Mouse (Mus musculus) kidney, embryonic 15.5 days (tissue): Measurements from ENCODE around the gene Klrg1. TPM values are rescaled to one million over a fixed set of nuclear protein-coding genes. Genes with fewer than 3 reads are reported as not detected.

Experiments
- ATAC-seq: fragments of 200-750 bp; cut with Nextera tagmentation; replicated peaks from 2 replicates; pipeline ENCODE4 v1.8.0; 2017; ENCODE audit warnings: moderate TSS enrichment; ENCODE audit not compliant: low FRiP score
- H3K27ac ChIP-seq: fragments of 300-500 bp; sonication (generic); 2 replicates; pipeline ENCODE4 v1.5.1; 2015; ENCODE audit warnings: mild to moderate bottlenecking, inconsistent platforms
- H3K27me3 ChIP-seq: fragments of 300-500 bp; sonication (generic); 2 replicates; pipeline ENCODE4 v1.6.1; 2015; ENCODE audit warnings: inconsistent platforms
- H3K36me3 ChIP-seq: fragments of 300-500 bp; sonication (generic); 2 replicates; pipeline ENCODE4 v1.6.1; 2015; ENCODE audit warnings: inconsistent platforms
- H3K4me1 ChIP-seq: fragments of 300-500 bp; sonication (generic); 2 replicates; pipeline ENCODE4 v1.6.1; 2015; ENCODE audit warnings: inconsistent platforms
- H3K4me2 ChIP-seq: fragments of 300-500 bp; sonication (generic); 2 replicates; pipeline ENCODE4 v1.6.1; 2015; ENCODE audit warnings: moderate library complexity, mild to moderate bottlenecking, inconsistent platforms
- H3K4me3 ChIP-seq: fragments of 300-500 bp; sonication (generic); replicated peaks from 2 replicates; pipeline ENCODE4 v1.5.1; 2015; ENCODE audit warnings: mild to moderate bottlenecking, inconsistent platforms
- H3K9ac ChIP-seq: fragments of 300-500 bp; sonication (generic); 2 replicates; pipeline ENCODE4 v1.6.1; 2015; ENCODE audit warnings: mild to moderate bottlenecking, inconsistent platforms
- H3K9me3 ChIP-seq: fragments of 300-500 bp; sonication (generic); replicated peaks from 2 replicates; pipeline ENCODE4 v1.6.1; 2016; ENCODE audit warnings: inconsistent platforms
- WGBS: fragments of 180-500 bp; shearing (Covaris S2); methylation state at CpG from one replicate; pipeline ENCODE4 v1.1.7; 2015; ENCODE audit warnings: mixed read lengths; 5-methylcytosine and 5-hydroxymethylcytosine counted together
- polyA plus RNA-seq: library from polyadenylated mRNA; unstranded; fragments of >200 nt; fragmentation: Nextera tagmentation; extraction: Ambion mirVana; gene quantifications from 2 replicates; pipeline ENCODE4 v1.2.1, GENCODE M21; 2015

Gene Klrg1
- polyA plus RNA-seq, 1 experiment from 2014 or later, result not detected

DNA sequence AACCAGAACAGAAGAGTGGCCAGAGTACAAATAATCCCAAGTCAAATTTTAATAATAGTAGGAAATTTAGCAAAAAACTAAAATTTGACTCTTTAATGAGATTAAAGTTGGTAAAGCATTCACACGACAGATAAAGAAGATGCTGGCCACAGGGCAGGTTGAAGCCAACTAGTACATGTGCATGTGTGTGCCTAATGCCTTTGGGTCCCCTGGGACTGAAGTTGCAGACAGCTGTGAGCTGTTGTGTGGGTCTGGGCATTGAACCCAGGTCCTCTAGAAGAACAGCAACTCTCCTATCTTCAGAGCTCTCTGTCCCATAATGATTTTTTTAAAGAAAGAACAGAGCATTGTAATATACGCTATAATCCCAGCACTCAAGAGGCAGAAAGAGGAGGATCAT is 8.6 kb upstream of the Klrg1 start:
- Histone ChIP-seq H3K9ac (no peak overlapping the region), H3K9me3 (no peaks in the 10 kb centered on the region), H3K4me3 (no peak overlapping the region), H3K4me2 (no peak overlapping the region), H3K36me3 (no peaks in the 10 kb centered on the region), H3K27me3 (no peaks in the 10 kb centered on the region), H3K27ac (no peak overlapping the region), H3K4me1 (peaks cover 6% of the 10 kb centered on the region)
- ATAC-seq, result no peak
- WGBS, result 88% methylated on average over 2 of the region's 2 CpGs

DNA sequence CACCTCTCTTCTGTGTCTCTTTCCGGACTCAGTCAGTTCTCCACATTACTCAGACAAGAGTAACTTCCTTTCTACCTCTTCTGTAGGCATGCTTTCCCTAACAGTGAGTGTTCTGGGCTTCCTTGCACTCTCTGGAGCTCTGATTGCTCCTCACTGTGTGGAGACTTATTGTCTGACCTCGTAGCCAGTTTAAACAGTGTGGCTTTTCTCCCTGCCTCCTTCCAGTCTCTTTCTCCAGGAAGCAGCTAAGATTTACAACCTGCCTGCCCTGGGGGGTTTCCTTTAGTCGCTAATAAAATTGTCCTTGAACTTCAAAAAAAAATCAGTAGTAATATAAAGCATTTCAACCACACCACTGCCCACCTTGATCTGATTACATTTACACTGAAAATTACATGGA is 7.6 kb upstream of the Klrg1 start:
- Histone ChIP-seq H3K4me1 (peaks cover 6% of the 10 kb centered on the region), H3K9ac (no peak overlapping the region), H3K36me3 (no peaks in the 10 kb centered on the region), H3K27me3 (no peaks in the 10 kb centered on the region), H3K9me3 (no peaks in the 10 kb centered on the region), H3K4me3 (no peak overlapping the region), H3K27ac (peak overlapping the region; percentile 81), H3K4me2 (no peak overlapping the region)
- 10% methylated on average over 3 of the region's 3 CpGs for WGBS
- peak; percentile 66; the same call in 1 of the 2 replicates for ATAC-seq

DNA sequence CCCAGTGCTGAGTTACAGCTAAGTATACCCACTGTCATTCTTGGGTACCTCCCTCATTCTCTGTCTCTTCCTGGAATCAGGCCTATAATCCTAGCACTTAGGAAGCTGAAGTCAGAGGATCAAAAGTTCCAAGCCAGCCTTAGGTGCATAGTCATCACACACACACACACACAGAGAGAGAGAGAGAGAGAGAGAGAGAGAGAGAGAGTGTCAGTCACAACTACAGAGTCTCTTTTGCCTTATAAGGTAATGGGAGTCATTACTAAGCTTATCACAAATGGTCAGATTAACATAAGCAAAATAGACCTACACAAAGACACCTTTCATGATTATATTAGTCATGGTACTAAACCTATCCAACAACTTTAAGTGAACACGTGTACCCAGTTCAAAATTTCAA is 6.6 kb upstream of the Klrg1 start:
- WGBS, result 78% methylated on average over 1 of the region's 1 CpGs
- Histone ChIP-seq H3K9ac (no peak overlapping the region), H3K36me3 (no peaks in the 10 kb centered on the region), H3K27ac (no peak overlapping the region), H3K9me3 (no peaks in the 10 kb centered on the region), H3K27me3 (no peaks in the 10 kb centered on the region), H3K4me2 (no peak overlapping the region), H3K4me3 (no peak overlapping the region), H3K4me1 (peaks cover 6% of the 10 kb centered on the region)
- ATAC-seq, result no peak

DNA sequence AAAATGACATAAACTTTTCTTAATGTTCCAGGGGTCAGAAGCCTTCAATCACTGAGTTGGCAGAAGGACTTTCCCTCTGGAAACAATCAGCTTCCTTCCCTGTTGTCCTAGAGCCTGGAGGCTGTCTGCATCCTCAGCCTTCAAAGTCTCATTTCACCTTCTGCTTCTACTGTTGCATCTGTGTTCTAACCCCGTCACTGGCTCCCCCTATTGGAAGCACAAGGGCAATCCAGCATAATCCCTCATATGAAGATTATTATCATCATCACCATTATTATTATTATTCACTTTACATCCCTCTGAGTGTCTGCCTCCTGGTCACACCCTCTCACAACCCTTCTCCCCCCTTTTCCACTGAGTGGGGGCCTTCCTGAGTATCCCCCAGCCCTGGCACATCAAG is 5.6 kb upstream of the Klrg1 start:
- no peak overlapping the region for H3K4me3 ChIP-seq
- WGBS, result 62% methylated on average over 1 of the region's 1 CpGs
- H3K9ac ChIP-seq, result no peak overlapping the region
- no peaks in the 10 kb centered on the region for H3K36me3 ChIP-seq
- peaks cover 6% of the 10 kb centered on the region for H3K4me1 ChIP-seq
- ATAC-seq, result no peak
- no peak overlapping the region for H3K27ac ChIP-seq
- no peak overlapping the region for H3K4me2 ChIP-seq
- no peaks in the 10 kb centered on the region for H3K9me3 ChIP-seq
- no peaks in the 10 kb centered on the region for H3K27me3 ChIP-seq

DNA sequence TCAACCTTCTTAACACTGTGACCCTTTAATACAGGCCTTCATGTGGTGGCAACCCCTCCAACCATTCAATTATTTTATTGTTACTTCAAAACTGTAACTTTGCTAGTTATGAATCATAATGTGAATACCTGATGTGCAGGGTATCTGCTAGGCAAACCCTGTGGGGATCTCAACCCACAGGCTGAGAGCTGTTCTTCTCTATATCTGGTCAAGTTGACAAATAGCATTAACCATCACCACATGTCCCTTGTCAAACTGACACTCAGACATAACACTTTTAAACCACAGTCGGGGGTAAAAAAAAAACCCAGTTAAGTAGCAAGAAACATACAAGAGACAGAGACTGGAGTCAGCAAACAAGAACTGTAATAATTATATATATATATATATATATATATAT is 2.1 kb upstream of the Klrg1 start:
- Histone ChIP-seq H3K4me1 (peaks cover 1% of the 10 kb centered on the region), H3K27me3 (no peaks in the 10 kb centered on the region), H3K9me3 (no peaks in the 10 kb centered on the region), H3K4me2 (no peak overlapping the region), H3K27ac (no peak overlapping the region), H3K9ac (no peak overlapping the region), H3K4me3 (no peak overlapping the region), H3K36me3 (no peaks in the 10 kb centered on the region)
- 64% methylated on average over 1 of the region's 1 CpGs for WGBS
- no peak for ATAC-seq

DNA sequence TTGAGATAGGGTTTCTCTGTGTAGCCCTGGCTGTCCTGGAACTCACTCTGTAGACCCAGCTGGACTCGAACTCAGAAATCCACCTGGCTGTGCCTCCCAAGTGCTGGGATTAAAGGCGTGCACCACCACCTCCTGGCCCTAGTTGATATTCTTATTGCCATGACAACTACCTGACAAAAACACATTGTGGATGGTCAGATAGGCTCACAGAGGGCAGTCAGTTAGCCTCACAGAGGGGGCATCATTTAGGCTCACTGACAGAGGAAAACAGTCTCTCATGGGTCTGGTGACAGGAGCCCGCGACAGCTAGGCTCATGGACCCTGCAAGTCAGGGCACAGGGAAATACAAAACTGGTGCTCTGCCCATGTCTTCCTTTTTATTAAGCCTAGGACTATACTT is 1.6 kb upstream of the Klrg1 start:
- H3K36me3 ChIP-seq, result no peaks in the 10 kb centered on the region
- no peak overlapping the region for H3K27ac ChIP-seq
- H3K9ac ChIP-seq, result no peak overlapping the region
- no peaks in the 10 kb centered on the region for H3K27me3 ChIP-seq
- H3K4me2 ChIP-seq, result no peak overlapping the region
- no peak for ATAC-seq
- WGBS, result 91% methylated on average over 4 of the region's 4 CpGs
- H3K9me3 ChIP-seq, result no peaks in the 10 kb centered on the region
- H3K4me3 ChIP-seq, result no peak overlapping the region
- H3K4me1 ChIP-seq, result no peaks in the 10 kb centered on the region

DNA sequence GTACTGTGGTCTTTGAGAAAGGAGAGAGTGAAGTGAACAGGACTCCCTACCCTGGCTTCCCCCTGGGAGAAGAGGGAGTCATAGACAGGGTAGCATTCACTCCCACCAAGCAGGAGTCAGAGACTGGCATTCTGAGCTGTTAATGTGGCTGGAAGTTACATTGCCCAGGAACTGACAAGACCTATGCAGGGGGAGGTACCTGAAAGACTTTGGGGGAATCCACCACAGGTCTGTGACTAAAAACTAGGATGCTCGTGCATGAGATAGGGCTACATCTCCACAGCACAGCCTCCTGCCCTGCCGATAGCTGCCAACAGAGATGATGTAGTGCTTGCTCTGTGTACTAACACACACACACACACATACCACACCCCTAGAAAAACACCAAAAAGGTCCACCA is 747 bp upstream of the Klrg1 start:
- Histone ChIP-seq H3K27ac (no peak overlapping the region), H3K4me3 (no peak overlapping the region), H3K27me3 (no peaks in the 10 kb centered on the region), H3K9me3 (no peaks in the 10 kb centered on the region), H3K4me1 (no peaks in the 10 kb centered on the region), H3K36me3 (no peaks in the 10 kb centered on the region), H3K4me2 (no peak overlapping the region), H3K9ac (no peak overlapping the region)
- 87% methylated on average over 2 of the region's 2 CpGs for WGBS
- no peak for ATAC-seq

DNA sequence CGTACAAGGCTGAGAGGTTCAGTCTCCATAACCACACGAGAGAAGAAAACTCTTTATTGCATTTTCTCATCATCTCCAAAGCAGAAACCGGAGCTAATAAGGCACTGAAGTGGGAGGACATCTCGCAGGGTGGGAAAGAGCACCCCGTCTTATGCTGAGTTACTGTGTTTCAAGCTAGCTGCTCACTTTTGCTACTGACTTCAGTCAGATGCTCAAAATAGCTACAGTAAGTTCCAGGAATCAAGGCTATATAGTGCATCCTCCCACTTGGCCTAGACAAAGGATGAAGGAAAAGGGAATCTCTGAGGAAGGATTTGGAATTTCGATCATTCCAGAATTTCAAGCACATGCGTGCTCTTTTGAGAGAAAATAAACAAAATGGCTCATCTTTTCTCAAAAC is 6.1 kb downstream of the Klrg1 start:
- Histone ChIP-seq H3K36me3 (no peaks in the 10 kb centered on the region), H3K4me1 (no peaks in the 10 kb centered on the region), H3K4me3 (no peak overlapping the region), H3K9ac (no peak overlapping the region), H3K4me2 (no peak overlapping the region), H3K9me3 (no peaks in the 10 kb centered on the region), H3K27me3 (no peaks in the 10 kb centered on the region), H3K27ac (no peak overlapping the region)
- ATAC-seq, result no peak
- 86% methylated on average over 7 of the region's 7 CpGs for WGBS

DNA sequence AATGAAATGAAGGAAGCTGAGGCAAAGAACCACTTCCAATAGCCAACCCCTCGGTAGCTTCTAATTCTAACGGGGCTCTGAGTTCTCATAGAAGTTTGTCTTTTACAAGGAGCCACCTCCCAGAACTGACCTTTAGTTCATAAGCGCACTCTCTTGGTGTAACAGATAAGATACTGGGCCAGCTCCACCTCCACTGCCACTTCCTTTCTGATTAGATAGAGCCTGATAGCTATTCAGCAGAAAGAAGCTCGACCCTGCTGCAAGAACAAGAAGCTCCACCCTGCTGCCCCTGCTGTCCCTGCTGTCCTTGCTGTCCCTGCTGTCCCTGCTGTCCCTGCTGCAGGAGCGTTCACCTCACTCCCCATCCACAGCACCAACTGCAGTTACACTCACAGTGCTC is 8.1 kb downstream of the Klrg1 start:
- H3K9ac ChIP-seq, result no peak overlapping the region
- no peaks in the 10 kb centered on the region for H3K36me3 ChIP-seq
- WGBS, result 62% methylated on average over 5 of the region's 5 CpGs
- H3K27me3 ChIP-seq, result no peaks in the 10 kb centered on the region
- no peaks in the 10 kb centered on the region for H3K4me1 ChIP-seq
- no peak overlapping the region for H3K27ac ChIP-seq
- H3K9me3 ChIP-seq, result no peaks in the 10 kb centered on the region
- no peak for ATAC-seq
- H3K4me2 ChIP-seq, result no peak overlapping the region
- no peak overlapping the region for H3K4me3 ChIP-seq

DNA sequence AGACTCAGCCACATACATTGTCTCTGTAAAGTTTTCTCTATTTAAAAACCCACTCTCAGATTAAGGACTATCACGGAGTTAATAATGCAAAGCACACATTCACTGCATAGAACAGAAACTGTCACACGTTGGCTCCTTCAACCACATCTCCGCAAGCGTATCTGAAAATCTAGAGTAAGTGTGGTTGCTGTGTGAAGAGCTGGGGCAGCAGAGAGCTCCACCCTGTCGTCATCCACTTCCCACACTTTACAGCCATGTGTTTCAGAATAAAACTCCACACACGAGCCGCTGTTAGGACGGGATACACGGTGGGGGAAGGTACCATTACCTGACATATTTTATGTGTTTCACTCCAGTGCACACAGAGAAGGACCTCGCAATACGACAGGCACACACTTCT is 12.5 kb downstream of the Klrg1 start:
- WGBS, result 61% methylated on average over 11 of the region's 11 CpGs
- H3K4me2 ChIP-seq, result no peak overlapping the region
- no peak overlapping the region for H3K9ac ChIP-seq
- H3K27ac ChIP-seq, result no peak overlapping the region
- no peak overlapping the region for H3K4me3 ChIP-seq
- H3K27me3 ChIP-seq, result no peaks in the 10 kb centered on the region
- no peaks in the 10 kb centered on the region for H3K4me1 ChIP-seq
- no peaks in the 10 kb centered on the region for H3K36me3 ChIP-seq
- no peak for ATAC-seq
- no peaks in the 10 kb centered on the region for H3K9me3 ChIP-seq

DNA sequence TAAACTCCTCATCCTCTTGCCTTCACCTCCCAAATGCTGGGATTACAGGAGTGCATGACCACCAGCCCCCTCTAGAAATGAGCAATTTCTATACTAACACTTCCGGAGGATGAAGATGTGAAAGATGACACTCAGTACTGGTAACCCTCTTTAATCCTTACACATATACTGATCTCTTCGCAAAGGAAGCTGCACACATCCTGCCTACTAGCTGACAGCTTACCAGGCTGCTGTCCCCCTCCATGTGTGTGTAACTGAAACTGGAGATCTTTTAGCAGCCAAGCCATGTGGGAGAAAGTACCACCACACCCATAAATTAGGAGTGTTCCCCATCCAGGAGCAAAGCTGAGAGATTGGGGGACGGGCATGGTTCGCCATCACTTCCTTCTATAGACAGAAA is 13.5 kb downstream of the Klrg1 start:
- Histone ChIP-seq H3K27me3 (no peaks in the 10 kb centered on the region), H3K4me2 (no peak overlapping the region), H3K9ac (no peak overlapping the region), H3K4me1 (no peaks in the 10 kb centered on the region), H3K36me3 (no peaks in the 10 kb centered on the region), H3K4me3 (no peak overlapping the region), H3K27ac (no peak overlapping the region), H3K9me3 (no peaks in the 10 kb centered on the region)
- 56% methylated on average over 4 of the region's 4 CpGs for WGBS
- no peak for ATAC-seq

DNA sequence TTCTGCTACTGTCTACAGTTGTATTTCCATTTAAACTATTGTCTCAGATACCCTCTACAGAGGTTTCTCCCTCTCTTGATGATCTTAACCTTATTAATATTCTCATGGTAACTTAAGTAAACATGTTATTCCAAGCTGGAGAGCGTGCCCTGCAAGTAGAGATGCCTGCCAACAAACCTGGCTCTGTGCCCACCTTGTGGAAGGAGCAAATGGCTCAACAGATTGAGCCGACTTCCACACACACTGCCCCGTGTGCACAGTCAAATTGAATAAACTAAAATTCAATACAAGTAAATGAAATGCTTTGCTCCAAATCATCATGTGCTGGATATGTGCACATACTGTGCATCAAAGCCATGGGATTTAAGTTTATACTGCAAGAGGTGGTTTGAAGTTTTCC is 14.1 kb downstream of the Klrg1 start:
- Histone ChIP-seq H3K4me3 (no peak overlapping the region), H3K27me3 (no peaks in the 10 kb centered on the region), H3K9me3 (no peaks in the 10 kb centered on the region), H3K4me1 (no peaks in the 10 kb centered on the region), H3K36me3 (no peaks in the 10 kb centered on the region), H3K9ac (no peak overlapping the region), H3K27ac (no peak overlapping the region), H3K4me2 (no peak overlapping the region)
- no peak for ATAC-seq
- 54% methylated on average over 3 of the region's 3 CpGs for WGBS

DNA sequence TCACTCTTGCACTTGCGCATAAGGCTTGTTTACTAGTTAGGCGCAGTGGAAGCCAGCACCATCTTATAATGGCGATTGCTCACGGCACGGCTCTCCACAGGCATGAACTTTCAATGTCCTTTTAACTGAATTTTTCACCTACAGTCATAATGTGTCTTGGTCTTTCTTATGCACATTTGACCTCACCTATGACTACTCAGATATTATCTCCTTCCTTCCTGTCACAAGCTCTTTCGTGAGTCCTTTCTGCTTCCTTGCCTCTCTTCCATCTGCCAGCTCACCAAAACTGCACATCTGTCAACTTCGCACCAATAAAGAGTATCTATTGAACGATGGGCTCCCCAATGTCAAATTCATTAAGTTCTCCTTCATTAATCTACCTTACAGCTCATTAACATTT is 20.1 kb downstream of the Klrg1 start:
- H3K9me3 ChIP-seq, result no peaks in the 10 kb centered on the region
- peaks cover 8% of the 10 kb centered on the region; the same call in 1 of the 2 replicates for H3K27me3 ChIP-seq
- H3K4me2 ChIP-seq, result no peak overlapping the region
- H3K4me1 ChIP-seq, result no peaks in the 10 kb centered on the region
- H3K36me3 ChIP-seq, result no peaks in the 10 kb centered on the region
- 85% methylated on average over 8 of the region's 8 CpGs for WGBS
- H3K4me3 ChIP-seq, result no peak overlapping the region
- ATAC-seq, result no peak
- no peak overlapping the region for H3K9ac ChIP-seq
- H3K27ac ChIP-seq, result no peak overlapping the region
